Mouse (Mus musculus): ENCODE data around the gene Igf1r.

Gene Igf1r

DNA sequence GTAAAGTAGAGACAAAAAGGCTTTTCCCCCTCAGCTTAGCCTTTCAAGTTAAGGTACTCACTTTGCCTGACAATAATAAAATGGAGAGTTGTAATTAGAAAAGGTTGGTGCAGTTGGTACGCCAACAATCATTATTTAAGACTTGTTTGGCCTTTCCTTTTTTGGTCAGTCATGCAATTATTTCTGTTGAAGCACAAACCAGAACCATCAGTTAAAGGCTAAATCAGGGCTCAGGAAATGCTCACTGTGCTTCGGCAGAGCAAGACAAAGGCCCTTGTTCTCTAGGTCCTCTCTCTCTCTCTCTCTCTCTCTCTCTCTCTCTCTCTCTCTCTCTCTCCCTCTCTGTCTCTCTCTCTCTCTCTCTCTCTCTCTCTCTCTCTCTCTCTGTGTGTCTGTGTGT, 165.4 kb downstream of the Igf1r start:
- DNase-seq (ENCODE audit: low read depth, low spot score) = no peak

DNA sequence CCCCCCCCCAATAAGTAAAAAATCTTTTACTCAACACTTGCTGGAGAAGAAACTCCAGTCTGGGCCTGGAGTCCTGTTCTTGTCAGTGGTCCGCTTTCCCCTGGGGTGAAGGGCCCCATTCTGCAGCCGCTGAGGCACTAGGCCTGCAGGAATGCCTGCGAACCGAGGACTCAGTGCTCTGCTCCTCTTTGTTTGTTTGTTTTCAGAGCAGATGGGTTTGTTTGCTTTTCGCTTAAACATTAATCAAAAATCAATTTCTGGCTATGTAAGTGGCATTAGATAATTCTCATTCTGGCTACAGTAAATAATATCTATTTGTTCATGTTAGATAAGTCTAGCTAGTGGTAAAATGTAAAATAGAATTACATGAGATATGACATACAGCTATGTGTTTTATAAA, 167.0 kb downstream of the Igf1r start:
- no peak for DNase-seq (ENCODE audit: low read depth, low spot score)

DNA sequence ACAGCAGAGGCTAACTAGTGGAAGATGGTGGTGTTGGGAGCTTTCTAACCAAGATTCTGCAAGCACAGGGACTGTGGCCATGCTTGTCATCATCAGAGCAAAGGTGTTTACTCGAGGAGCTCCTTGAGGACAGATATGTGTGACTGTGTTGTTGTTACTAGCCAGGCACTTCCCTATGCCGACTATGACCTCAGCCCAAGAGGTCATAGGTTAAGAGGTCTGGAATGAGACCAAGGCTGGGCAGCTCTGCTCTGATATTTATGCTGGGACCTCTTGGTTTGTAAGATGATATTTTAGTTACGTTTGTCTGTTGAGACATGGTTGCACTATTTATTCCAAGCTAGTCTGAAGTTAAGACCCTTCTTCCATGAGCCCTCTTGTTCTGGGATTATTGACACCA, 169.8 kb downstream of the Igf1r start:
- DNase-seq (ENCODE audit: low read depth, low spot score) = no peak

DNA sequence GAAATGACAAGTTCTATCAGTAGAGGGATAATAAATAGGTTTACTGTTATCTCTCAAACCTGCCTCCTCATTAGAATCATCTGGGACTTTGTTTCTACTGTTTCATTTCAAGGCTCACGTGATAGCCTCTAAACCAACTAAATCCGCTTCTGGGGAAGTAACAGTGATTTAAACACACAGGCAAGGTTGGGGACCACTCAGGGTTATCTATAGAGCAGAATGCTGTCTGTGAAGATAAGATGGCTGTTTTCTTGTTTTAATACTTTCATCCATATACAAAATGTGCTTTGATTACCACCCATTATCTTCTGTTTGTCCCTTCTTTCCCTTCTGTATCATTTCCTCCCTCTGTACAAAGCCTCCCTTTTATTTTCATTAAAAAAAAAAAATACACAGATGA, 172.7 kb downstream of the Igf1r start:
- no peak for DNase-seq (ENCODE audit: low read depth, low spot score)

DNA sequence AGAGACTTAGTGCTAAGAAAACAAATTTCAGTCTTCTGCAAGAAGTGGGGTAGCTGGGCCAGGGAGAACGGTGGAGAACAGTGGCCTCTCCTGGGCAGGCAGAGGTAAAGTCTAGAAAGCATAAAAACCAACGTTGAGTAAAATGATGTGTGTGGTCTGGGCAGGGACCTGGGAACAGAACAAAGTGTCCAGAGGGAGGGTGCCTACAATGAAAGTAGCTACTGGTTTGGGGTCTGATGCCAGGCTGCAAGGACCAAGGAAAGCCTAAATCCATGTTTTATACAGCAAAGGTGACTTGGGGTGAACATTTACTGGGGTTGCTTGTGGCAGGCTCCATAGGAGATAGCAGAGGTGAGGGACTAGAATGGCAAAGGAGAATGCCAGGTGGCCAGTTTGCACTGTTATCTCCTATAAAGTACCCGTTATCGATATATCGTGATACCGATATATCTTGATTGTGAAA, 175.2 kb downstream of the Igf1r start:
- no peak for DNase-seq (ENCODE audit: low read depth, low spot score)

DNA sequence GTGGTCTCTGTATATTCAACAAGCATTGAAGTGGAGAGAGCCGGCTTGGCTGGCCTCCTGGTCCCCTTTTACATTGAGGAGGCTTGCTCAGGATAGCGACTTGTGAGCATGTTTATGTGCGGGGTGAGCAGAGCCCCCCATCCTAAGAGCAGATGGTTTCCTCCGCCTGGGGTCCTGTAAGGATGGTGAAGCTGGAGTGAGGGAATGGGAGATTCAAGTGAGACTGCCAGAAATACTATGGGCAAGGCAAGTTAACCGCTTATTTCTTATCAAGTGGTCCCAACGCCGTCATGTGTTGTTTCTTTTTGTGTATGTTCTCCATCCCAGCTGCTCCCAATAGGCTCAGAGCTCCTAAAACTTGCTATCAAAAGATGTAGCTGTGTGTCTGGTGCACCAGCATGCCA, 175.6 kb downstream of the Igf1r start:
- DNase-seq (ENCODE audit: low read depth, low spot score) = no peak

DNA sequence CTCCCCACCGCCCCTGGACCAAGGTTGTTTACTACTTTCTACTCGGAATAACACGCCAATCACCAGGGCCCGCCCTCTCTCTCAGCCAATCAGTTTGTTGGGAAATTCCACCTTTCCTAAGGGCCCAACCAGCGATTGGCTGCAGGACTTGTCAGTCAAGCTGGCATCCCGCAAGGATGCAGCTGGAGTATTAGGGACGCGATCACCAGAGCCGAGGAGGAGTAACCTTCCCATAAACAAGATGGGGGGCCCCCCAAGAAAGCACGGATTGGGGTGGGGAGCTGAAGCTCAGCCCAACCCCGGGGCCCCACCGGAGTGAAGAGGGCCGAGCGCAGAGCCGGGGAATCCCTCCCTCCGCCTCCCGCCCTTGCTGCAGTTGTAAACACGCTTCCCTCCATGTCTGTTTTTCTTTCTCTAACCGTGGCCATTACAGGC, 176.5 kb downstream of the Igf1r start:
- peak; percentile 100 for DNase-seq (ENCODE audit: low read depth, low spot score)

DNA sequence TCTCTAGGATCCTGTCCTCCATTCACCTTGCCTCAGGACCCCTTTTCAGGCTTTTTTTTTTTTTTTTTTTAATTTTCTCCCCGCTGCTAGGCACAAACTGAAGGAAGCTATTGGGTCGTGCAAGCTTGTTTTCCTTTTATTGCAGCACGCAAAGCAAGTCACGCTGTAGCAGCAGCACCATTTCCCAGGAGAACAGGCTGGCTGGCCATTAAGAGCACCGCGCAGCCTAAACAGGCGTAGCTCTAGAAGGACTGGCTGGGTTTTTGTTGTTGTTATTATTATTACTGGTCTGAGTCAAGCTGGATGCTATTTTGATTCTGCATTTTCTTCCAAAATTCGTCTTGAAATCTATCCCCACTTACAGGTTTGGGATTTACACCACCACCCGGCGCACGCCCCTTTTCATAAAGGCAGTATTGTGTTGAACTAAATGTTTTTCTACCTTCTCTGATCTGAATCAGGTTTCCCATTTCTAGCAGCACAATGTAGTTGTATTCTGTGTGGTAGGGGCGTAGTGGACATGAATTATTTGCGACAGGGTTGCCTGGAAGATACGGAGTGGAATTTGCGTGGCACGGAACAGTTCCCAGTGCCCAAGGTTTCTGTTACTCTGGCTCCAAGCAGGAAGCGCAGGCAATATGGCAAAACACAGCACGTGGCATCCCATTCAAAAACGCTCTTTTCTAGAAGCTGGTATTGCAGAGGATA, 177.1 kb downstream of the Igf1r start:
- DNase-seq (ENCODE audit: low read depth, low spot score) = peak; percentile 95

DNA sequence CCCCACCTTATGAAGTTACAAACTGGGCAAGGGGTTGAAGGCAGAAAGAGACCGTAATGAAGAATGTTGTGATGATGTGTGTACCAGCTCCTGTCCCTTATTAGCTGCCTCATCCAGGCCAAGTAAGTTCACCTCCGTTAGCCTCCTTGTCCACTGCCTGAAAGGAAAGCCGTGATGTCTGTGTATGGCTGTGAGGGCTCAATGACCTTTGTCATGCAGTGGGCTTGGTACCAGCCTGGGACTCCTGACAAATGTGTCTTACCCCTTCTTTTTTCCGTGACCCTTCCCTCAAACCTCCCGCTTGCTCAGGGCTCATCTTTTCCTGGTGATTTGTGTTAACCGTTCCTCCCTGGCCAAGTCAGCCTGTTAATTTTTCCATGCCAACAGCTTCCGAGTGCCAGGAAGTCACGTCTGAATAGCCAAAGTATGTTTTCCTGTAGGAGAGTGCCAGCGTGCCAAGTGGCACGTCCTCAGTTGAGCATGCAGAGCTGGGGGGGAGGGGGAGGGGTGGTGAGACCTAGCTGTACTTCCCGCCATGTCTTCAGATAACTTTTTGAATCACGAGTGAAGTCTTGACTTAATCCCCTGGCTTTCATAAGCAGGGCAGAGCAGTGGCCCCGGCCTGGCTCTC, 178.4 kb downstream of the Igf1r start:
- no peak for DNase-seq (ENCODE audit: low read depth, low spot score)

DNA sequence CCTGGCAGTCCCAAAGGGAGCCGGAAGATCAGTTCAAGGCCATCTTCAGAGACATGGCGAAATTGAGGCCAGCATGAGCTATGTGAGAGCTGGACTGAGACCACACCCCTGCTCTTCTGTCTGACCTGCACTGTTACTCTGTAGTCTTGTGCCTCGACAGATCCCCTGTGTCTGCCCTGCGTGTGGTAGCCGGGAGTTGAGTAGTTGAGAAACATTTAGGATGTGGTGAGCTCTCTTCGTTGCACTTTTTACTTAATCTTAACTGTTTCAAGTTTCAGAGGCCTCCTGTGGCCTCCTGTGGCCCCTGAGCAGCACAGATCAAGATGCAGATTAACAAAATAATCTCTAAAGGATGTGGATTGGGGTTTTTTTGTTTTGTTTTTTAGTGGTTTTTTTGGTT, 181.1 kb downstream of the Igf1r start:
- DNase-seq (ENCODE audit: low read depth, low spot score) = no peak

DNA sequence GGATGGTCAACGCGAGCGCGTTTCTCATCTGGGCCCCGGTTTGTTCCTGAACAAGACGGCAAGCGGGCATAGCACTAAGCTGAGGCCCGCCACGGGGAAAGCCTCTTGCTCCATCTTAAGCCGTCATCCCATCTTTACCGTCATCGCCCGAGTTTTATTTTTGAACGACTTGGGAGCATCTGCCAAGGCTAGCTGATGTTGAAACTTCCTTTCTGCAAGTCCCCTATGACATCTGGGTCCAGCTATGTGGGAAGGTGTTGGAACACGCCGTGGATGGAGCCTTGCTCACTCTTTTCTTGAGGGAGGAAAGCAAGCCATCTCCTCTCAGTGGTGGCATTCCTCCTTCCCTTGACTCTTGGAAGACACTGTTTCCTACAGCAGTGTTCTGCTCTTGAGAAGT, 182.3 kb downstream of the Igf1r start:
- no peak for DNase-seq (ENCODE audit: low read depth, low spot score)

DNA sequence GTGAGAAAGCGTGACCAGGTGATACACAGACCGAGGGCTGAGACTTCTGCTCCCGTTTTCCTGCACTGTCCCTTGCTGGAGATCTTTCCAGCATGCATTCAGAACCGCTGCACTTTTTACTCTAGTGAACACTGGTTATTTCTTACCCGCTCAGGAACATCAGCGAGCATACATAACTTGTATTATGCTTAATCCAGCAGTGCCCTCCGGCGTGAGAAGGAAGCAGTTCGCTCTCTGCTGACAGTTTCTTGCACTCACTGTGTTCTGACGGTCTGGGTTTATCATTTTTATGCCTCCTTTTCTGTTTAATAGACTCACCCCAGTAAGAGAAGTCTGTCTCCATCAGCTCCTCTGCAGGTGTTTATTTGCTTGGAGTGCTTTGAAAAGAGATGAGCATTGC, 183.4 kb downstream of the Igf1r start:
- DNase-seq (ENCODE audit: low read depth, low spot score) = no peak

DNA sequence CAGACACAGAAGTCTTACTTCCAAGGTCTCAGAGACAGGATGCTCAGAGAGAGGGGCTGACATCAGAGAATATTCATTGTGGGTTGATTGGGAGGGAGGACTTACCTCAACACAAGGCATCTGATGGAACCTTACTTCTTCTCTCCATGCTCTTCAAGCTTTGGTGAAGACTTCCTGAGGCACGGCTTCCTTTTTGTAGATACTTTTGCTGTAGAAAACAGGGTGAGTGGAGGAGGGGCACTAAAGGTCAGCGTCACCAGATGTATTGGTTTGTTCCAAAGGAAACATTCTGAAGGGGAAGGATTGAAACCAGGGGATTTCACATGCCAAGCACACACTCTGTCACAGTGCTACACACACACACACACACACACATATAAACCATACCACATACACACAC, 186.8 kb downstream of the Igf1r start:
- DNase-seq (ENCODE audit: low read depth, low spot score) = no peak

DNA sequence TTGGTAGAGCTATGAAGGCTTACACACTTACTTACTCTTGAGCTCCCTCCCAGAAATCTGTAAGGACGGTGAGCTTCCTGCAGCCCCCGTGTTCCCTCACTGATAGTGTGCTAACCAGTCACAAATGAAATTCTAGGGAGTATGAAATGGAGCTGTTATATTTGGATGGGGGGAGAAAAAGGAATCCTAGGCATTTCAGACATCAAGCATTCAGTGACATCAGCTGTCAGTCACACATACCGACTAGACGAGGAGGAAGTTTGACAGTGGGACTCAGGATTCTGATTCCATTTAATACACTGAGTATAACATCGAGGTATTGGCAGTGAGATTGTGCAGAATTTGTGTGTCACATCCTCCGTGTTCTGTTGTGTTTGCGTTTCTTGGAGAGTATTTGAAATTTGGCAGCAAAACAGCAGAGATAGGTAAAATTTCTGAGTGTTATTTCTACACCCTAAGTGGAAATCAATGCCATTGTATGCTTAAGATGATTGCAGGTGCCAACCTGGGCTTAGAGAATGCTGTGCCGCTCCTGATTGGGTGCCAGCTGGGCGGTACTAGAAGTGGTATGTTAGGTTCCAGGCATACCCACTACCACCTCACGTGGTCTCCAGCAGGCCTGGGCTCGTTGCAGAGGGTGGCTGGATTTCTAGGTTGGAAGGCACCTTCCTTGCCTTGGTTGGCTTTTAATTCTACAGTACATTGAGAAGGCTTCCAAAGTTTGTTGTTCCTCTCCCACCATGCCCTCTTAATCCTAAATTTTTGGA, 187.6 kb downstream of the Igf1r start:
- no peak for DNase-seq (ENCODE audit: low read depth, low spot score)

DNA sequence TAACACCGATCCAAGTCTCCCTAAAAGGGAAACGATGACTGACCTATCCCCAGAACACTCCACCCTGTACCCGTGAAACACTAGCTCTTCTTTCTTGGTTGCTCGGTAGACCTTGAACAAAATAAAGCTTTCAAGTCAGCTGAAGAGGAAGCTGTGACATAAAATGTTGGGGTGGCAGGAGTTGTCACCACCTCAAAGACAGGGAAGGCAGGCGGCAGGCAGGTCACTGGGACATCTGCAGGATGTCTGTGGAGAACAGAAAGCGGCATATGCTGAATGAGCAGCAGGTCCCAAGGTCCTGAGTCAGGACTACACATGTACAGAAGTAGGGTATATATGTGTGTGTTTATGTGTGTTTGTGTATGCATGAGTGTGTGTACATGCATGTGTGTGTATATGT, 191.6 kb downstream of the Igf1r start:
- DNase-seq (ENCODE audit: low read depth, low spot score) = no peak

DNA sequence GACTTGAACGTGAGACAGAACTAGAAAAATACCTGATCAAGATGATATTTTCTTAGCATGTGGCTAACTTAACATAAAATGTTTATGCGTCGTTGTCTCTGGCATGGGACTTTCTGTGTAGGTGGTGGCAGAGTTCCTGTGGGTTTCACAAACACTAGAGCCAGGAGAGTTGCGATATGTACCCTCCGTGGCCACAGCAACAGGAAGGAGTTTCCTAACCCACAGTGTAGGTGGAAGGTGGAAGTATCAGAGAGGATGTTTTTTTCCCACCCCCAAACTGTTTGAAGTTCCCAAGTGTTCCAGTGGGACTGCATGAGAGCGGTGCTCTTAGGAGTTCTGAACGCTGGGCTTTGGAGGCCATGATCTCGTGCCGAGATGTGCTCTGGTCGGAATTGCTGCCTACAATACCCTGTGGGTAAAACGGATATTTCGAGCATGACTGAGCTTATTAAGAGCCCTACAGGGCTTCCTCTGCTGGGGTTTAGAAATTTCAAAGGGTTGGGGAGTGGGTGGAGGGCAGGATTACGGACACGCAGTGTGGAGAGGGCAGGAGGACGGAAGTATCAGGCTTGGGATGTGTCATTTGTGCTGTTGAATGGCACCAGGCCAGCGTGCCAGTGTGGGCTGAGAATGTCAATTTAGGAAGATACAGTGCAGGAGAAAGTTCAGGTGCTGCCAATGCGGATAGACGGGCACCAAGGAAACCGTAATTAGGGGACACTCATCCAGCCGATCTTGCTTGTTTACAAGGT, 195.8 kb downstream of the Igf1r start:
- DNase-seq (ENCODE audit: low read depth, low spot score) = no peak

DNA sequence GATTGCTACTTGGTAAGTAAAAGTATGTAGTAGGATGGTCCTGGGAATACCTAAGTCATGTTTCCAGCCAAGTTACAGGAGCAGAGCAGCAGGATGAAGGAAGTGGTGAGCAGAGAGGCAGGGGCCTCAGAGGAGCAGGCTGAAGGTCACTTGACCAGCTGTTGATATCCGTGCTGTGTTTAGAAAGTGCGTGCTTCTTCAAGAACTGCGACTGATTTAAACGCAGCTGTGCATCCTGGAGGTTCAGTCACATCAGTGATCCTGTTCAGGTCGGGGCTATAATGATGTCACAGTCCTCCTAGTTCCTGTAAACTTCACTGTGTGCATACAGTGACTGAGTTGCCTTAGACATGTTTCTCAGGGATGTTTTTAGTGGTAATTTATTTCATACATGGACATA, 199.3 kb downstream of the Igf1r start:
- peak; percentile 30 for DNase-seq (ENCODE audit: low read depth, low spot score)

DNA sequence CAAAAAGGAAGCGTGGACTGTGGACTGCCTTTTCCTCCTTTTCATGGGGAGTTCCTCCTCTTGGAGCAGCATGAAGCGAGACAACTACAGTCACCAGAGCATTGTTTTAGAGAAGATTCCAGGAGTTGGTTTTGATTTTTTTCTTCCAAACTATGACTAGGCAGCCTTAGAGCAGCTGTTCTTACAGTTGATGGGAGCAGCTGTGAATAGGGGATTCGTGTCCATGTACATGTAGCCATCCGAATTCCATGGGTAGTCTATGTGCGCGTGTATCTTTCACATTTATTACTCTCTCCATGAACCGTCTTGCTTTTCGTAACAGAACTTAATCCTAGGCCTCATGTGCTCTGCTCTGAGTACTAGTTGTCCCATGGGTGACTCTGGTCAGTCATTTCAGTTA, 199.8 kb downstream of the Igf1r start:
- no peak for DNase-seq (ENCODE audit: low read depth, low spot score)

DNA sequence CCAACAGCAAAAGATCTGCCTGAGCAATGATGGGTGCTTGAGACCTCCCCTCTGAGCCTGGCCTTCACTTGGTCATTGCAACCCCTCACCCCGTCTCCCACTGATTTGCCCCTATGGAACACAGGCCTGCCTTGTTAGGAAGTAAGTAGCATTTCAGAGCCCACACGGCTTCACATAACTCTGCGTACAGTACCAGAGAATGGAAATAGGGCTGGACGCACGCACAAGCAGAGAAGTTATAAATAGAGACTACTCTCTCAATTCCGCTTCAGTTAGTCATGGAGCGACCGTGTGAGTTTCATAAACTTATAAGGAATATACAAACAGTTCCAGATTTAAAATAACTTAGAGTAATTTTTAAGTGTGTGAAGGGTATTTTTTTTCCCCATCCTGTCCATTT, 200.6 kb downstream of the Igf1r start:
- DNase-seq (ENCODE audit: low read depth, low spot score) = no peak

DNA sequence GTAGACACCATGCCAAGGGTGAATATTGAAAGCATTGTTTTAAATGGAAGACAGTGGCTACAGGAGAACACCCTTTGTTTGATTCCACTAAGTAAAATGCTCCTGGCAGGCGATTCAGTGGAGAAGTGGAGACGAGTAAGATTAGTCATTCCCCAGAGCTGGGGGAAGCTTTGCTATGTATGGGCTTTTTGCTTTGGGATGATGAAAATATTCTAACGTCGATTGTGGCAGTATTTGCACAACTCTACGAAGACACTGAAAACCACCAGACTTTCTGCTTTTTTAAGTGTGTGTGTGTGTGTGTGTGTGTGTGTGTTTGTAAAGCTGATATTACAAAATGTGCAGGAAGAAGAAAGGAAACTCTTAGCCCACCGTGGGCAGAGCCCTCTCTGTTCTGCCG, 202.0 kb downstream of the Igf1r start:
- no peak for DNase-seq (ENCODE audit: low read depth, low spot score)

DNA sequence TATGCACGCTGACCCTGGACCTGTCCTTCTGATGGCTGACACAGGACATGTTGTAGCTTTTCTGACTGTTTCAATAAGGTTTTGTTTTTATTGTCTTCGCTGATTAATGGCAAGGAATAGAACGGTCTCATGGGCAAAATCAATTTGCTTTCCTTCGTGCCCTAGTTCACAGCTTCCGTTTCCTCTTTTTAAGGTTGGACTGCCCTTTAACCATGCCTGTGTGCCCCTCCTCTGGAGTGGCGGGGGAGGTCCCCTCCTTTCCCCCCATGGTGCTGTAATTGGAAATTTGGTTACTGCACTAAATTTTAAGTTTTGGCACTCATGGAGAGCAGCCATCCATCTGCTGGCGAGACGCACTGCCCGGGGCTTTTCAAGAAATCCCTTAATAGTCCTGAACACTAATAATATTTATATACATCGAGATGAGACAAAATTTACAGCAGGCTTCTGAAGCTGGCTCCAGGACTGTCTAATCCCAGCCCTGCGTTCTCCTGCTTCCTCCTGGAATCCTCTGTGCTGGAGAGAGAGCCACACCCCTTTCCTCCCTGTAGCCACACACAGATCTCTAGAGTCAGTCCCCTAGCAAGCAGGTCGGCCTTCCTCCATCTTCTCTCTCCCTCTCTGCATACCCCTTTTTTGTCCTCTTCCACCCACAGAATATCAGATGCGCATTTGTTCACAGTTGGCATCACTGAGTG, 207.6 kb downstream of the Igf1r start:
- no peak for DNase-seq (ENCODE audit: low read depth, low spot score)
